Mouse (Mus musculus) bone marrow, adult 2 months (tissue): ENCODE results near the gene Nlrp6. TPM values are rescaled to one million over a fixed set of nuclear protein-coding genes. Genes with fewer than 3 reads are reported as not detected.

ENCODE experiments used
- polyA plus RNA-seq: library from polyadenylated mRNA; stranded (reverse); fragments of >200 nt; gene quantifications from 2 replicates; pipeline ENCODE4 v1.2.4, GENCODE M21; 2011; ENCODE audit warnings: low replicate concordance; ENCODE audit not compliant: missing spikeins, insufficient read depth, insufficient read length

Gene Nlrp6
- polyA plus RNA-seq, 1 experiment = 1.9 TPM

Other genes starting within 250 kb of the Nlrp6 start
- 0.32 TPM in 1 of 2 replicates, not detected in the other for gene Olfr45, start 239.0 kb upstream of the Nlrp6 start, polyA plus RNA-seq
- gene Olfr541, start 223.6 kb upstream of the Nlrp6 start, polyA plus RNA-seq = not detected in 2 replicates
- gene Cyp2e1, start 157.2 kb upstream of the Nlrp6 start, polyA plus RNA-seq = 3.9 and 21.1 TPM in 2 replicates
- gene Syce1, start 133.1 kb upstream of the Nlrp6 start, polyA plus RNA-seq = not detected in 2 replicates
- gene Zfp941, start 98.7 kb upstream of the Nlrp6 start, polyA plus RNA-seq = 0.25 and 0.40 TPM in 2 replicates
- gene Urah, start 85.9 kb upstream of the Nlrp6 start, polyA plus RNA-seq = 3.3 TPM in 1 of 2 replicates, not detected in the other
- not detected in 2 replicates for gene Scgb1c1, start 75.4 kb upstream of the Nlrp6 start, polyA plus RNA-seq
- not detected in 2 replicates for gene Odf3, start 73.1 kb upstream of the Nlrp6 start, polyA plus RNA-seq
- not detected in 2 replicates for gene Gm45785, start 64.6 kb upstream of the Nlrp6 start, polyA plus RNA-seq
- 26.4 and 53.0 TPM in 2 replicates for gene Ric8a, start 63.9 kb upstream of the Nlrp6 start, polyA plus RNA-seq
- gene Bet1l, start 63.3 kb upstream of the Nlrp6 start, polyA plus RNA-seq = 11.7 and 18.1 TPM in 2 replicates
- gene Psmd13, start 38.9 kb upstream of the Nlrp6 start, polyA plus RNA-seq = 239 and 252 TPM in 2 replicates
- 13.1 and 27.0 TPM in 2 replicates for gene Sirt3, start 38.6 kb upstream of the Nlrp6 start, polyA plus RNA-seq
- gene Cox8b, start 20.5 kb upstream of the Nlrp6 start, polyA plus RNA-seq = not detected in 2 replicates
- 6.9 and 13.3 TPM in 2 replicates for gene Pgghg, start 20.5 kb downstream of the Nlrp6 start, polyA plus RNA-seq
- gene Ifitm5, start 29.4 kb downstream of the Nlrp6 start, polyA plus RNA-seq = 1.7 TPM in 1 of 2 replicates, not detected in the other
- gene Gm45717, start 35.0 kb downstream of the Nlrp6 start, polyA plus RNA-seq = not detected in 2 replicates
- gene Ifitm2, start 35.1 kb downstream of the Nlrp6 start, polyA plus RNA-seq = 71.7 and 147 TPM in 2 replicates
- gene Ifitm1, start 46.3 kb downstream of the Nlrp6 start, polyA plus RNA-seq = 32.8 and 82.9 TPM in 2 replicates
- gene Ifitm3, start 89.9 kb downstream of the Nlrp6 start, polyA plus RNA-seq = 166 and 209 TPM in 2 replicates
- 195 and 524 TPM in 2 replicates for gene Ifitm6, start 97.0 kb downstream of the Nlrp6 start, polyA plus RNA-seq
- gene Gm17387, start 108.2 kb downstream of the Nlrp6 start, polyA plus RNA-seq = not detected in 2 replicates
- gene B4galnt4, start 140.2 kb downstream of the Nlrp6 start, polyA plus RNA-seq = 0.36 and 2.1 TPM in 2 replicates
- 5.4 and 15.9 TPM in 2 replicates for gene Pkp3, start 157.3 kb downstream of the Nlrp6 start, polyA plus RNA-seq
- gene Sigirr, start 179.7 kb downstream of the Nlrp6 start, polyA plus RNA-seq = 10.4 and 19.8 TPM in 2 replicates
- gene Ano9, start 196.9 kb downstream of the Nlrp6 start, polyA plus RNA-seq = 2.5 TPM in 1 of 2 replicates, not detected in the other
- gene Ptdss2, start 201.5 kb downstream of the Nlrp6 start, polyA plus RNA-seq = 66.7 and 84.6 TPM in 2 replicates